Mouse (Mus musculus) splenic B cell, adult 2 months (primary cell): ENCODE data around the gene Prr12.
"Not testable (repeated sequence)": the region's sequence is repeated elsewhere in the genome, so short reads cannot be mapped to it uniquely, and the experiment has no call there.

Experiments
- DNase-seq: peaks from one replicate; pipeline ENCODE4 v3.0.0-alpha.2; 2011; ENCODE audit warnings: low read depth, low spot score
- H3K27me3 ChIP-seq: 2 replicates; pipeline ENCODE4 v1.6.1; 2012; ENCODE audit warnings: mild to moderate bottlenecking, low read length, moderate library complexity, mixed read lengths; ENCODE audit not compliant: control insufficient read depth, poor library complexity, insufficient read depth, severe bottlenecking
- H3K36me3 ChIP-seq: 2 replicates; pipeline ENCODE4 v1.6.1; 2012; ENCODE audit warnings: mild to moderate bottlenecking, low read length, moderate library complexity, mixed read lengths; ENCODE audit not compliant: control insufficient read depth, poor library complexity, insufficient read depth, severe bottlenecking

Gene Prr12

GRCm38 (mm10) chr7:45052862-45053116, at the start of gene Prr12:
TSS of gene Prr12 (minus strand) at chr7:45052881.
- no peaks in the 10 kb centered on the region for H3K27me3 ChIP-seq
- H3K36me3 ChIP-seq, result peaks cover 11% of the 10 kb centered on the region
- no peak for DNase-seq

GRCm38 (mm10) chr7:45102441-45102840, 49.8 kb upstream of the Prr12 start:
- Histone ChIP-seq H3K36me3 (no peaks in the 10 kb centered on the region), H3K27me3 (no peaks in the 10 kb centered on the region)
- DNase-seq, result no peak

GRCm38 (mm10) chr7:45100046-45100445, 47.4 kb upstream of the Prr12 start:
- DNase-seq, result no peak
- no peaks in the 10 kb centered on the region for H3K36me3 ChIP-seq
- H3K27me3 ChIP-seq, result no peaks in the 10 kb centered on the region

- no peak for DNase-seq
These were observed 46.0 kb upstream of the Prr12 start for GRCm38 (mm10) chr7:45098541-45099240.

GRCm38 (mm10) chr7:45097479-45097878, 44.8 kb upstream of the Prr12 start:
- no peak for DNase-seq
- Histone ChIP-seq H3K36me3 (no peaks in the 10 kb centered on the region), H3K27me3 (no peaks in the 10 kb centered on the region)

More at GRCm38 (mm10) chr7:45098541-45099240, 46.0 kb upstream of the Prr12 start:
- H3K27me3 ChIP-seq, result no peaks in the 10 kb centered on the region
- no peaks in the 10 kb centered on the region for H3K36me3 ChIP-seq

- H3K36me3 ChIP-seq, DNase-seq, H3K27me3 ChIP-seq: not testable (repeated sequence)
These were observed 43.3 kb upstream of the Prr12 start for GRCm38 (mm10) chr7:45095965-45096364.

GRCm38 (mm10) chr7:45095367-45095766, 42.7 kb upstream of the Prr12 start:
- Histone ChIP-seq H3K36me3 (no peaks in the 10 kb centered on the region), H3K27me3 (no peaks in the 10 kb centered on the region)
- no peak for DNase-seq

- Histone ChIP-seq H3K36me3 (no peaks in the 10 kb centered on the region), H3K27me3 (no peaks in the 10 kb centered on the region)
- no peak for DNase-seq
These were observed 41.4 kb upstream of the Prr12 start for GRCm38 (mm10) chr7:45094121-45094520.

GRCm38 (mm10) chr7:45093516-45093905, 40.8 kb upstream of the Prr12 start:
- Histone ChIP-seq H3K36me3 (no peaks in the 10 kb centered on the region), H3K27me3 (no peaks in the 10 kb centered on the region)
- no peak for DNase-seq

- no peak for DNase-seq
- H3K27me3 ChIP-seq, result no peaks in the 10 kb centered on the region
These were observed 40.3 kb upstream of the Prr12 start for GRCm38 (mm10) chr7:45092828-45093515.

GRCm38 (mm10) chr7:45092048-45092447, 39.4 kb upstream of the Prr12 start, which contains the start of gene Rcn3:
TSS of gene Rcn3 (minus strand) at chr7:45092221.
- H3K27me3 ChIP-seq, result no peaks in the 10 kb centered on the region
- DNase-seq, result peak; percentile 40

More at GRCm38 (mm10) chr7:45092828-45093515, 40.3 kb upstream of the Prr12 start:
- no peaks in the 10 kb centered on the region for H3K36me3 ChIP-seq

GRCm38 (mm10) chr7:45091001-45091990, 38.6 kb upstream of the Prr12 start:
- no peaks in the 10 kb centered on the region for H3K36me3 ChIP-seq
- DNase-seq, result peak; percentile 64
- no peaks in the 10 kb centered on the region for H3K27me3 ChIP-seq

More at GRCm38 (mm10) chr7:45092048-45092447, 39.4 kb upstream of the Prr12 start, which contains the start of gene Rcn3:
- no peaks in the 10 kb centered on the region for H3K36me3 ChIP-seq

- Histone ChIP-seq H3K36me3 (no peaks in the 10 kb centered on the region), H3K27me3 (no peaks in the 10 kb centered on the region)
- DNase-seq, result peak; percentile 50
These were observed 37.7 kb upstream of the Prr12 start for GRCm38 (mm10) chr7:45090251-45090977.

GRCm38 (mm10) chr7:45088597-45088996, 35.9 kb upstream of the Prr12 start:
- DNase-seq, result no peak
- no peaks in the 10 kb centered on the region for H3K27me3 ChIP-seq
- H3K36me3 ChIP-seq, result no peaks in the 10 kb centered on the region
